Mouse (Mus musculus) left cerebral cortex, postnatal 4 days (tissue): ENCODE results near the gene Ttll11. TPM values are rescaled to one million over a fixed set of nuclear protein-coding genes. Genes with fewer than 3 reads are reported as not detected.
A peak's percentile ranks its signal among the peaks of the same experiment; 100 is the strongest.

Experiments
- DNase-seq: peaks from one replicate; pipeline ENCODE4 v3.0.0-alpha.2; 2022
- intact Hi-C: fragments of 180-260 bp; cut with DNase I; formaldehyde crosslinking; loops from one replicate; pipeline ENCODE4 v1.15.1; 2025
- total RNA-seq, 2 experiments: library from RNA; stranded (reverse); gene quantifications; 2 replicates each; pipeline ENCODE4 v1.2.3; 2021

Ttll11 gene
- total RNA-seq, 2 experiments from 2014 or later: 8.7 to 9.6 TPM

- DNase-seq: no peak
- intact Hi-C loops: loop anchor here (5.0 kb wide), 1 partner anchor 262 kb away; no protein-coding TSS in a partner anchor
Observed at GRCm38 (mm10) chr2:35909353-35909752, 70.4 kb downstream of the Ttll11 start.

GRCm38 (mm10) chr2:35907578-35907977, 72.1 kb downstream of the Ttll11 start:
- intact Hi-C loops: loop anchor here (5.0 kb wide), 1 partner anchor 260 kb away; no protein-coding TSS in a partner anchor
- no peak for DNase-seq

- intact Hi-C loops: loop anchor here (5.0 kb wide), 1 partner anchor 259 kb away; no protein-coding TSS in a partner anchor
- DNase-seq: peak; percentile 75
Observed at GRCm38 (mm10) chr2:35906174-35906798, 73.4 kb downstream of the Ttll11 start.

- intact Hi-C loops: no loop called here
- no peak for DNase-seq
Observed at GRCm38 (mm10) chr2:35900845-35901244, 78.9 kb downstream of the Ttll11 start.

DNA sequence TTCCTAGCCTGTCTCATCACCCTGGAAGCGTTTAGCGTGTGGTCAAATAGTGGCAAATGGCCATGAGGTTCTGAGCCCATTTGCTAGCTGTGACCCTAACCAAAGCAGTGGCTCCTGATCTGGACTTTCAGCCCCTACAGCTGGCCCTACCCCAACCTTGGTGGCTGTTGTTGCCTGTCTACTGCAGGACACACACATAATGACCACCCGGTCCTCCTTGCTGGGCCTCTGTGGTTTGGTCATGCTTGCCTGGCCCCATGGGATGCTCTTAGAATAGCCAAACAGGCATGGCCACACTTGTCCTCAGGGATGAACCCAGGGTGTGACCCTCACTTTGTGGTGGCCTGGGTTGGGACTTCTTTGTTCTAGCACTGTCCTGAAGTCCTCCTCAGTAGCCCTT, 80.0 kb downstream of the Ttll11 start:
- intact Hi-C loops: no loop called here
- no peak for DNase-seq

GRCm38 (mm10) chr2:35899135-35899474, 80.6 kb downstream of the Ttll11 start:
- intact Hi-C loops: no loop called here
- no peak for DNase-seq

DNA sequence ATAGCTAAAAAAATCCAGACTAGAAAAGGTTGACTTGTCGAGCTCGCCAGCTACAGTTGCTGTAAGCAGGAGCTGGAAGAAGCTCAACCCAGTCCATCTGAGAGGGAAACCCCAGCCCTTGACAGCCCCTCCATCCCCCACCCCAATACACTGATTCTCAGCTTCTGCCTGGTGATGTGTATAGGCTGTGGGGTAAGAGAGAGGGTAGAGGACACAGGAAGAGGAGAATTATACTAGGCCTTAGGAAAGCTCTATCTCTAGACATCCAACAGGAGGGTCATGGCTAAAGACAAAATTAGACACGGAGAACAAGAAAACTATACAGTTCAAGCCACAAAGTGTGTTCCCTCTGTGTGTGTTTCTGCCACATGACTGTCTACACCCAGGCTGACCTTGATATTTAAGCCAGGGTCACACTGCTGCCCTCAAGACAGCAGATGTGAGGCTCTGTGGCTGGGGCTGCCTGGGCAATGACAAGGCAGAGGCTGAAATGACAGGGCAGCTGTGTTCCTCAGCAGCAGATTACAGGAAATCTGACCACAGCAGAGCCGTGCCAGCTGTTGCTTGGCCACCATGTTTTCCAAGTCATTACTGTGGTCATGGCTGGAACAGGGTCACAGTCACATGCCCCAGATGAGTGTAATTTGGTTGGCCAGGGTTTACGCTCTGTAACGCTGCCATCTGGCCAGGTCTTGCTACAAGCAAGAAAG, 81.1 kb downstream of the Ttll11 start:
- intact Hi-C loops: no loop called here
- DNase-seq: no peak

GRCm38 (mm10) chr2:35897125-35897524, 82.6 kb downstream of the Ttll11 start:
- intact Hi-C loops: no loop called here
- no peak for DNase-seq

- DNase-seq: no peak
- intact Hi-C loops: no loop called here
Observed at GRCm38 (mm10) chr2:35894512-35894911, 85.2 kb downstream of the Ttll11 start.

DNA sequence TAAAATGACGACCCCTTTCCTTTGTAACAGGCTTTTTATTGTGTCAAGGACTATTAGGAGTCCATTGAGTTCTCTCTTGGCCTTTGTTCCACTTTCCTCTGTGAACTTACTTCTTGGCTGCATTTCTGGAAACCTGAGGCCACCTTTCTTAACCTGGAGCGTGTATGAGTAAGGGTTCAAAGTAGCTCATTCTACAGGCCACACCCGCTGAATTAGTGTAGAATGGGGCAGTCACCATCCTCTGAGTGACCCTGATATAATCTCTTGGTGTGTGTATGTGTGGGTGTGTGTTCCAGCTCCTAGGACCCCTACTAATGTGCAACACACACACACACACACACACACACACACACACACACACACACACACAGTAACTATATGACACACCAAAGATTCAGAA, 89.1 kb downstream of the Ttll11 start:
- intact Hi-C loops: no loop called here
- no peak for DNase-seq

DNA sequence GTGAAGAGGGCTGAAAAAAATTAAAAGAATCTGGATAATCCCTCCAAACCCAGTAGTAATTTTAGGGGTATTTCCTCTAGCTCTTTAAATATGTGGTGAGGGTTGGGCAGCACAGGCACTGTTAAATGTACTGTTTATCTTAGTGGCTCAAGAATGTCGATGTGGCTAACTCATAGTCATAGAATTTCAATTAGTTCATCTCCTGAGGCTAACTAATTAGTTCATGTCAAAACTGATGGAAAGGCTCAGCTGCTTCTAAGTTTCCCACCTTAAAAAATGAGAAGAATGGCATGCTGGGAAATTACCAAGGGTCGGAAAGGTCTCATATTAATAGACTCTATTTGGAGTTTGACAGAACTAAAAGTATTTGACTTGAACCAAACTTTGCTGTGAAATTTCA, 89.9 kb downstream of the Ttll11 start:
- intact Hi-C loops: no loop called here

DNA sequence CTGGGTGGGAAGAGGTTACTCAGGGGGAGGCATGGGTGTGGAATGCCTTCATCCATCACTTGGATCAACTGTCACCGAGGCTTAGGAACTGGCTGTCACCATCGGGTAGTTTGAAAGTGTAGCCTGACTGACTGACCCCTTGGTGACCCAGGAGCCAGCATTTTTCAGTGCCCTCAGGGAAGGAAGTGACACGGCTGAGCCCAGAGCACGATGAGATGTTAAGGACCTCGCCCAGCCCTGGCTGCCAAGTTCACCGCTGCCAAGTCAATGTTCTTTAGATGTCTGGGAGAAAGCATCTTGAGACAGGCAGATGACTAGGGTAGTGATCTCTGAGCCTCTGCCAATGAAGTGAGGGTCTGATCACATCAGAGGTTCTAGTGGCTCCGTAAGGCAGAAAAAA, 95.4 kb downstream of the Ttll11 start:
- intact Hi-C loops: no loop called here
- DNase-seq: no peak

More for the DNA sequence above, 89.9 kb downstream of the Ttll11 start:
- no peak for DNase-seq

- intact Hi-C loops: no loop called here
- DNase-seq: no peak
Observed at GRCm38 (mm10) chr2:35882336-35882987, 97.3 kb downstream of the Ttll11 start.

GRCm38 (mm10) chr2:35881896-35882295, 97.8 kb downstream of the Ttll11 start:
- no peak for DNase-seq
- intact Hi-C loops: no loop called here

DNA sequence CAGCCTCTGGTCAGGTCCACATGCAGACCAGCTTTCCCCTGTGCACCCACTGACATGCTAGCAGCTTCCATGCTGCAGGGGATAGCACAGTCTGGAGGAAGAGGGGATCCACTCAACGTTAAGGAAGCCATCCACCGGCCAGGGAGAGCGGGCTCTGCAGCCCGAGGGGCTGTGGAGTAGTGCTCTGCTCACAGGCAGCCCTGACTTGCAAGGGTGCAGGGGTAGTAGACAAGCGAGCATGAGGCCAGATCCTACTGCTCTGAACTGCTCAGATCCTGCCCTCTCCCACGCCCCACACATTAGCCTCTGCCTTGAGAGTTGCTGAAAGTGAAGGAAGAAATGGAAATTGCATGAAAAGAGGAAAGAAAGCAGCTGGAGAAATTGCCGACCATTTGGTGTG, 99.4 kb downstream of the Ttll11 start:
- no peak for DNase-seq
- intact Hi-C loops: no loop called here

DNA sequence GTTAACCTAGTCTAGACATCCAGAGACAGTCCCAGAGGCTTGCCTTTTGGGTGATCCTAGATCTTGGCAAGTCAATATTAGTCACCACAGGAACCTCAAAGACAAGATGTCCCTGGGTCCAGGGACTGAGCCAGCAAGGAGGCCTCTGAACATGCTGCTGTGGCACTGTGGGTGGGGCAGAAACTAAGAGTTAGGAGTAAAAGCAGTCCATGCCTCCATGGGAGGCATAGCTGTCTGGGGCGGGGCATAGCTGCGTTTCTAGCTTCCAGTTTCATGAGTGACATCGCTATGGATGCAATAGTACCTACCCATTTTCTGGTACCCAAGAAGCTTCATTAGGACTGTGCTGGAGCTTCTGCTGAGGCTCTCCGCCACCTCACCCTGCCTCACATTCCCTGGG, 99.8 kb downstream of the Ttll11 start:
- intact Hi-C loops: no loop called here
- no peak for DNase-seq

DNA sequence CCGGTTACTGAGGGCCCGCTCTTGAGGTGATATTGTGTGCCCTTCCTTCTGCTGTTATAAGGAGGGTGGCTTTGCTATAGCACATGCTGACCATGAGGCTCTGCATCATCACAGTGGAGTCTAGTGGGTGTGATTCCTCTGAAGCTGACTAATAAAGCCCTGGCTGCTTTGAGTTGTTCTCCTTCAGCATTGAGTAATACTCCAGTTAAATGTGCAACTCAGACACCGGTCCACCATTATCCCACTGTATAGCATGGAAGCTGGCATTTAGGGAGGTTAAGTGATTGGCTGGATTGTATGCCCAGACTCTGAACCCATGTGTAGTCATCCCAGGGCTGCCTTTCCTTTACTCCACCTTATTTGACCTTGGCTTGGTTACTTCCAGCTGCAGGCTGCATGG, 101.2 kb downstream of the Ttll11 start:
- intact Hi-C loops: no loop called here

GRCm38 (mm10) chr2:35875572-35875971, 104.1 kb downstream of the Ttll11 start:
- intact Hi-C loops: no loop called here
- DNase-seq: no peak

More for the DNA sequence above, 101.2 kb downstream of the Ttll11 start:
- no peak for DNase-seq

DNA sequence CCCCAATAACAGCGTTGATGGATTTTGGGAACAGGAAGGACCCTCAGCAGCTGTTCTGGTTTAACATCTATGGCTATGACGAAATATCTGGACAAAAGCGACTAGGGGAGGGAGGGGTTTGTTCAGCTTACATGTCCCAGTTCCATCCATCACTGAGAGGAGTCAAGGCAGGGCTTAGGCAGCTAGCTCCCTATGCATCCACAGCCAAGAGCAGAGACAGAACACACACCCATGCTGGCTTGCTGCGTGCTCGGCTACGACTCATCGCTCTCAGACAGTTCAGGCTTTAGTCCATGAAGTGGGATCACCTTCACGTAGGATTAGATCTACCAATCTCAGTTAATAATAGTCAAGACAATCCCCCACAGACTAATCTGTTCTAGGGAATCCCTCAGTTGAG, 105.3 kb downstream of the Ttll11 start:
- intact Hi-C loops: no loop called here
- DNase-seq: no peak

GRCm38 (mm10) chr2:35869165-35869564, 110.5 kb downstream of the Ttll11 start:
- DNase-seq: no peak
- intact Hi-C loops: no loop called here

- DNase-seq: no peak
- intact Hi-C loops: no loop called here
Observed at GRCm38 (mm10) chr2:35863284-35863683, 116.4 kb downstream of the Ttll11 start.

- DNase-seq: no peak
- intact Hi-C loops: no loop called here
Observed at GRCm38 (mm10) chr2:35861185-35861584, 118.5 kb downstream of the Ttll11 start.
